Mouse (Mus musculus) left cerebral cortex, postnatal 4 days (tissue): ENCODE results near the gene Evx2. TPM values are rescaled to one million over a fixed set of nuclear protein-coding genes. Genes with fewer than 3 reads are reported as not detected.

Experiments used
- DNase-seq: peaks from one replicate; pipeline ENCODE4 v3.0.0-alpha.2; 2022
- intact Hi-C: fragments of 180-260 bp; cut with DNase I; formaldehyde crosslinking; loops from one replicate; pipeline ENCODE4 v1.15.1; 2025
- microRNA-seq: library from miRNA; unstranded; fragments of <30 nt; microRNA quantifications from one replicate; pipeline ENCODE4 v1.2.0, GENCODE M21; 2022
- total RNA-seq, 2 experiments: library from RNA; stranded (reverse); gene quantifications; 2 replicates each; pipeline ENCODE4 v1.2.3; 2021

The Evx2 gene
- total RNA-seq, 2 experiments from 2014 or later = not detected

DNA sequence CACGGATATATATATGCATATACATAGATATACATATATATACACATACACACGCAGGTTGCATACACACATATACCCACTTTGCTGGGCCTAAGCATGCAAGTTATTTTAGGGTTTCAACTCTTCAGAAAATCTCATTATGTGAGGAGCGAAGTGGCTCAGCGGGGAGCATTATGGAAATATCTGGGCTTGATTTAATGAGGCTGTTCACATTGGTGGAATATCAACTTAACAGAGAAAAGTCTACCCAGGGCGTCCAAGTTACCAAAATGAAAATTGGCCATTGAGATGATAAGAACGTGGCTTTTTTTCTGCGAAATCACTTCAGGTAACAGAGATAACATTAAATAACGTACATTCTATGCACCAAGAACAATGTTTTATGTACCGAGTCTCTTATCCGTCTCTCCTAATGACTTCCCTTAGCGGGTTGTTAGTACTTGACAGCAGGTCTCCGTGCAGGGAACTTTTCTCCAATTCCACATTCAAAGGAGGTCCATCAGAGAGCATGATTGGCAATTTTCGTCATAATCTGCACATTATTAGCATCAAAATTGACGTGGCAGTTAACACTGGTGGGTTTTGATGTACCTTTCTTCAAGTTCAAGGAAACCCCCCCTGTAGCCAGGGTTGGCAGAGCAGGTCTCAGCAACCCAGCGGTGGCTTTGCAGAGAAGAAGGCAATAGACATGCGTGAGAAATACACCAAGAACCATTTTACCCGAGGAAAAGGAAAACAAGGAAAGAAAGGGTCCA, 5.4 kb downstream of the Evx2 start:
- no peak for DNase-seq
- intact Hi-C loops = no loop called here

DNA sequence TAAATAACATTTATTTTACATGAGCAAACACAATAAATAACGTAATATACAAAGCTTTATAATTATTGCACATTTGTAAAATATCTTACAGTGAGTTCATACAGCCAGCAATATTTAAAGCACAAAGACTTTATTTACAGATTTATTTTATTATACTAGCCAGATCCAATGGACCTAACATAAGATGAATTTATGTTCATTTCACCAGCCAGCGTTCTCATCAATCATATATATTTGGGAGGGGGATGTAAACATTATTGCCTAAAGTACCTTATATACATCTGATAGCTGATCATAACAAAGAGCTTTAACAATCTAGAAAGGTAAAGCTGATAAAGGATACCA, 6.4 kb downstream of the Evx2 start:
- intact Hi-C loops = no loop called here

DNA sequence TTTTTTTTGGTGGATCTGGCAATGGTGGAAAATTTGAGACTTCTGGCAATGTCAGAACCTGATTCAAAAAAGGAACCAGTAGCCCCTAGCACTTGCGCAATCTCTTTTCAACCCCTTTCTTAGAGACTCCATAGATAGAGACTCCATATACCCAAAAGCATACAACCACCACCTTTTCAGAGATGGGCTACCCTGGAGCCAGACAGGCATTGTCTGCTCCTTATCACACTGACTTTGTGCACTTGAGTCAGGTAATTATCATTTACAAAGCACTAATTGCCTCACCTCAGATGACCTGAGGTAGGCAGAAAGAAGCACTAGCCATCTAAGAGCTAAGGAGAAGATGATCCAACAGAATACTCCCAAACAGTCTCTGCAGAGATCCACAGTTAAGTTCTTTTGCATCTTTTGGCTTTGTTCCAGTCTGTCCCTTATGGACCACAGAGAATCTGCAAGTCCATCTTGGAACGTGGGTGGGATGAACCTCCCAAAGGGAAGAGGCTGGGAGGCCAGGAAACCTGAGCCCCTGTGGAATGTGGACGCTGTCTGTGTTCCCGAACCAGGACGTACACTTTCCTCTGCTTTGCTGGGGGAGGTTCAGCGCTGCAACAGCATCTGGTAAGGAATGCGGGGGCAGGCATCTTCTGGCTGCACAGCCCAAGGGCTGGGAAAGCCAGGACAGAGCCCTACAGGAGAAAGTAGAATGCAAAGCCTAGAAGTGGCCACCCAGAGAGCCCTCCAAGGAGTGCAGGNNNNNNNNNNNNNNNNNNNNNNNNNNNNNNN, 12.1 kb downstream of the Evx2 start:
- intact Hi-C loops = no loop called here
- DNase-seq = no peak

More for the DNA sequence above, 6.4 kb downstream of the Evx2 start:
- DNase-seq = no peak

DNA sequence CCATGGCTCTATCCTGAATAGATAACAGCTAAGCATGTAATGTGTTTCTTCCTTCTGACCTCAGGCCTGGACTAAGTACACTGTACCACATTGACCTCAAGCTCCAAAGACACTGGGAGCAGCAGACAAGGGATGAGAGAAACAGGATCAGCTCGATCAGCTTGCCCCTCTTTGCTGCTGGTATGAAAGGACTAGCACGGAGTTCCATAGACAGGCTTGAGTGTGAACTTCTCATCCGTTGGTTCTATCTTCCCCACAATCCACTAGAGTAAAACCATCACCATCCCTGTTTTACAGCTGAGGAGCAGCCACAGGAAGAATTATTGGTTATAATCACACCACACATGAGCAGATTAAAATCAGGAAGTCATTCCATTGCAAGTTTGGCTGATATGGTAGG, 13.7 kb downstream of the Evx2 start:
- no peak for DNase-seq
- intact Hi-C loops = no loop called here

DNA sequence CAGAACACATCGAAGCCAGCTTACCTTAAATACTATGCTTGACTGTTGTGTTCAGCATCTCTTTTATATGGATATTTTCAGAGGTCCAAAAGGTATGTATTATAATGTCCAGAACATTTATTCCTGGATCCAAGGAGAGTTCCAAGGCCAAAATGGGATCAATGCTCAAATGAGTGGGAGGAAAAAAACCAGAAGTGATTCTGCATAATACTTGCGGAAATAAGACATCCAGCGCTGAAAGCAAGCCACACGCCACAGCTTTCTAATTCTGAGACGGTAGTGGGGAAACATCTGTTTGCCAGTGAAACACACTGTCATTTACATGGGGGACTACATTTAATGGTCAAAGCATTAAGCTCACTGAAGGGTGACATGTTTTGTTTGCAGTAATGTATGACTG, 16.9 kb downstream of the Evx2 start:
- intact Hi-C loops = no loop called here
- no peak for DNase-seq

DNA sequence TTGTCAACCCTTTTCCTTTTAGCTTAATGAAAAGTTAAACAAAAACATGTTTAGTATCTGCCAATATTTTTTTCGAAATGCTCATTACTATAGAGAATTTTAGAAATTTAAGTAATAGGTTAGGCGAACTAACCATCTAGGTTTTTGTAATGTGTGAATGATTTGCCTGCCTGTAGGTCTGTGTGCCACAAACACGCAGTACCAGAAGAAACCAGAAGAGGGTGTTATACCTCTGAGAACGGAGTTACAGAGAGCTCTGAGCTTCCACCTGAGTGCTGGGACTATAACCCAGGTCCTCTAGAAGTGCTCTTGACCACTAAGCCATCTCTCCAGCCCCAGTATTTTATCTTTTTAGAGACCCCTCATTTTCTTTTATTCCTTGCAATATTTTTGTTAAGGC, 23.9 kb downstream of the Evx2 start:
- intact Hi-C loops = no loop called here
- no peak for DNase-seq

DNA sequence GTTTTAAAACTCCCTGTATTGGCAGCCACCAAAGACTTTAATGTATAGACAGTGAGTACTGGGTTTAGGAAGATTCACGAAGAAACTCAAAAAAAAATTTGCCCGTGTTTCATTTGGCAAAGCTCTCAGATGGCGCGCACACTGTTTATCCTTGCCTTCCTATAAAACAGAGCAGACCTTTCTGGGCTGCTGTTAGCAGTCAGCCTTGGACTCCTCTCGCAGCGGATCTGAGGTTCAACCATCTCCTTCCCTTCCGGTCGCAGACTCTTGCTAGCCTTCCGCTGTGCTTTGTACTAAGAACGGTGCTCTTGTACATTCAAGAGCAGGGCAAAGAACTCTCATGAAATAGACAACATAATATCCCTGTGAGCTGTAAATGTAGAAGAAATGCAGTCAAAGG, 39.0 kb downstream of the Evx2 start:
- intact Hi-C loops = no loop called here
- no peak for DNase-seq

DNA sequence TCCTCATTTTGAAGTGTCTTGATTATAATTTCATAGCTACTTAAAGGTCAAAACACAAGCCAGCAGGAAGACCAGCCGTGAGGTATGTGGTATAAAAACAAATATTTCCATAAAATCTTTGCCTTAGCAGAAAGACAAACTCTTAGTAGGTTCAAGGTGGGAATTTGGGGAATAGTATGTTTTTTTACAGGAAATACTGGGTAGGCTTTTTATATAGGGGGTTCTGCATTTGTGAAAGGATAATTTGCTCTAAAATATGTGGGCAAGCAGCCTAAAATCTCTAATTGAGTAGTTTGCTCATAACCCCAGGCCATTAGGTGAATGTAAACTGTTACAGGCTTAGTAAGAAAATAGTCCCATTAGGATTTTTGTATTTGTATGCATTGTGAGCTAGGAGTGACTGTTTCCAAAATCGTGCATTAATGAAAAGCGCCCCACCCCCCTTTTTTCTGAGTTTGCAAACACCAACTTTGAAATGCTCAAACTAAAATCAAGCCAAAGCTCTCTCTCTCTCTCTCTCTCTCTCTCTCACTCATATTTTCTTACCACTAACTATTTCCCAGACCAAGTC, 39.6 kb downstream of the Evx2 start:
- intact Hi-C loops = no loop called here
- no peak for DNase-seq

DNA sequence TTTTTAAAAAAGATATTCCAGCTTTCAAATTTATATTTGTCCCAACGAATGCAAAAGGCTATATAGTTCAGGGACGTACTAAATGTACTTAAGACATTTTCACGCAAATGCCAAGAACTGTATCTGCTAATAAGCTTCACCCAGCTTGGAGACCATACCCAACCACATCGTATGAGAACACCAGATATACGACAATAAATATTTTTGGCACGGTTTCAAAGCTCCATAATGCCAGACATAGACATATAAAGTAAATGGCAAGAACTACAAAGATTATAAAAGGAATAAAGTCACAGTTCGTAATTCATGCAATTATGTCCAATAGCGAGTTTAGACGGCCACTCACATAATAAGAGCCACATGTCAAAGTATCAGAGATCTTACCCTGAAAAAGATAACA, 41.7 kb downstream of the Evx2 start:
- no peak for DNase-seq
- intact Hi-C loops = no loop called here

DNA sequence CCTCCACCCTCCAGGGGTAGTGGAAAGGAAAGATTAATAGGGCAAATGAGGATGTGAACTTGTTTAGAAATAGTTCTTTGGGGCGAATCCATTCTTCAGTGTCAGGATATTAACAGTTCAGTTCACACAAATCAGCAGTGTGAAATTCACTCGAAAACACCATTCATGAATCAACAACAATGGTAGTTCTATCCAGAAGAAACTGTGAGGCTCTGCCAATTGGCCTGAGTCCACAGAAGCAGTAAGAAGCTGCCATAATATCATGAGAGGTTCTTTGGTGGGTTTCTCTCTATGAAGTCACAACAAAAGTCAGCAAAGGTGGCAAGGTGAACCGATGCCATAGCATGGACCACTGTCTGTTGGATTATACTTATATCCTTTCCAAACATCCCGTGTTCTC, 48.0 kb downstream of the Evx2 start:
- intact Hi-C loops = no loop called here

DNA sequence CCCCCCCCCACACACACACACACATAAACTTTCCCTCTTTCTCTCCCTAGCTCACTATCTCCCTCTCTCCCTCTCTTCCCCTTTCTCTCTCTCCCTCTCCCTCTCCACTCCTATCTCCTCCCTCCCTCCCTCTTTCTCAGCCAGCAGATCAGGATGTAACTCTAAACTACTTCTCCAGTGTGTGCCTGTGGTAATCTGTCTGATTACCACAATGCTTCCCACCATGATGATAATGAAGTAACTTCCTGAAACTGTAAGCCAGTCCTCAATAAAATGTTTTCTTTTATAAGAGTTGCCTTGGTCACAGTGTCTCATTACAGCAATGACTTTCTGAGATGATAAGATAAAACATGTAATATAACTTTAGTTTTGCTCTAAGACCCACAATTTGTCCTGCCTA, 50.0 kb downstream of the Evx2 start:
- no peak for DNase-seq
- intact Hi-C loops = no loop called here

More for the DNA sequence above, 48.0 kb downstream of the Evx2 start:
- DNase-seq = no peak

DNA sequence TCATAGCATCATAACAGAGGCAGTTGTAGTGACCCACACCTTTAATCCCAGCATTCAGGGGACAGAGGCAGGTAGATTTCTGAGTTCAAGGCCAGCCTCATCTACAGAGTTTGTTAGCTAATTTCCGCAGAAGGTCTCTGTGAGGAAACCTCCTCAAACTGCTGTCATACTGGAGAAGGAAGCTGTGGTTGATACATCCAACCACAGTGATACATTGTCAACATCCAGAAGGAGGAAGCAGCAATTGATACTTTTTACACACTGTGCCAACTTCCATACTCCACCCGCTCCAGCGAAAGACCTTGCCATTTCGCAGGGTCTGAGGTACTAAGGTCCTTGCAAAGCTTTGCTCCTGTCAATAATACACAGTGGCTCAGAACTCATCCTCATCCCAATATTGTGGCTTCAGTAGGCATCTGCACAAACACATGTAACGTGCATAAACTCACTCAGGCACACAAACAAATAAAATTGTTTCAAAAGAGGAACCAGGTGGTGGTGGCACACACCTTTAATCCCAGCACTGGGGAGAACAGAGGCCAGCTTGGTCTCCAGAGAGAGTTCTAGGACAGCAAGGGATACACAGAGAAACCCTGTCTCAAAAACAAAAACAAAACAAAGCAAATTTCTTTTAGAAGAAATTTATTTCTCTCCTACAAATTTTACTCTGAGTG, 53.1 kb downstream of the Evx2 start:
- DNase-seq = no peak
- intact Hi-C loops = no loop called here

DNA sequence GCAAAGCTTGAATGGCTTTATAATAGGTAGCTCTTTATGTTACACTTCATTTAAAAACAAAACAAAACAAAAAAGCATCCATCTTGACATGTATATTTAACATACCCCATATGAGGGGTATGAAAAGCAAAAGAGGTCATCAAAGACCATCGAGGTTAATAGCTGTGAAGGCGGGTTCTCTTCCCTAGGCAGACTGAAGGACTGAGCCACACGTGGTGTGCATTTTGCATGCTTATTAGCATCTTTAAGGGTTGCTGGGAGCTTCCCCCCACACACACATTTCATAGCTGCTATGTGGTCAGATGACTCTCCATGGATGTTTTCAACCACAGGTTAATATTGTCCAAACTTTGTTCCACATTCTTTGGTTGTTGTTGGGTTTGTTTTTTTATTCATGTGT, 55.3 kb downstream of the Evx2 start:
- intact Hi-C loops = no loop called here
- DNase-seq = no peak

Small RNAs within 50 kb of the gene (microRNA-seq; reads per million reads assigned to microRNA genes)
- not detected for gene Gm44463

Other genes with a start within 250 kb of the Evx2 start
- 10 to 100 TPM; 57.6 to 61.4 TPM for gene Lnpk, start 80.1 kb downstream of the Evx2 start, total RNA-seq
- gene Hoxd13, start 8.8 kb upstream of the Evx2 start, total RNA-seq = not detected
- not detected for gene Hoxd12, start 15.5 kb upstream of the Evx2 start, total RNA-seq
- gene Hoxd11, start 20.0 kb upstream of the Evx2 start, total RNA-seq = not detected
- not detected for gene Hoxd10, start 32.4 kb upstream of the Evx2 start, total RNA-seq
- gene Hoxd9, start 38.2 kb upstream of the Evx2 start, total RNA-seq = not detected
- under 1 TPM; 0.22 to 0.76 TPM for gene Hoxd8, start 45.1 kb upstream of the Evx2 start, total RNA-seq
- gene Hoxd3, start 52.4 kb upstream of the Evx2 start, total RNA-seq = not detected
- gene Hoxd4, start 52.4 kb upstream of the Evx2 start, total RNA-seq = not detected
- gene Gm28230, start 67.2 kb upstream of the Evx2 start, total RNA-seq = not detected
- gene Hoxd1, start 103.4 kb upstream of the Evx2 start, total RNA-seq = not detected
- gene Mtx2, start 166.2 kb upstream of the Evx2 start, total RNA-seq = 10 to 100 TPM; 67.5 to 68.4 TPM